Mouse (Mus musculus) embryonic fibroblast, embryonic 13.5 days (primary cell): ENCODE measurements at regions not wholly inside any gene's neighbourhood (a gene's known extent, or its start where the extent isn't known, plus 50 kb on each side); places are given as distances from the start of the nearest gene placed in this dataset.

ENCODE experiments used
- CTCF ChIP-seq: IDR thresholded peaks from 2 replicates; pipeline ENCODE4 v1.5.1; 2011; ENCODE audit warnings: mild to moderate bottlenecking, control low read depth, low read length, moderate library complexity, borderline replicate concordance; ENCODE audit not compliant: insufficient read depth
- POLR2A ChIP-seq: IDR thresholded peaks from 2 replicates; pipeline ENCODE4 v1.6.1; 2011; ENCODE audit warnings: low read depth, mild to moderate bottlenecking, control low read depth, low read length, moderate library complexity

DNA sequence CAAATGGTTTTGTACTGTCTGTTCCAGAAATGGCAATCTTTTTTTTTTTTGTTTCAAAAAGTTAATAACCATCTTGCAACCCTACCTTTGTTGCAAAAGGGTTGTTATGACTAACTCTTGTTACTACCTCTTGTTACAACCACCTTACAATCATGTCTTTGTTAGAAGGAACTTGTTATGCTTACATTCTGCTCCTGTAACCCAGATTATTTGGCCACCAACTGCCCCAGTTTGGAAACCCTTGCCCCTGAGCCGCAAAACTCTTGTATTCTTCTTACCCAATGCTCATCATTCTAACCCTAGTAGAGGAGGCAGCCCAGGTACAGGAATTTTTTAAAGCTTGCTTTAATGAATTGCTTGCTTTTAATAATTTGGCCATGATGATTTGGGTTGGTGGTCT is 167.4 kb upstream of the Thbs1 start:
- no peak for TF ChIP-seq CTCF
- TF ChIP-seq POLR2A = no peak
